Mouse (Mus musculus): ENCODE measurements at regions not wholly inside any gene's neighbourhood (a gene's known extent, or its start where the extent isn't known, plus 50 kb on each side); places are given as distances from the start of the nearest gene placed in this dataset.

- no peak for TF ChIP-seq CTCF (IDR thresholded peaks at IDR 0.05; ENCODE audit: borderline replicate concordance, insufficient read depth, low read length)
- TF ChIP-seq POLR2A (IDR thresholded peaks at IDR 0.05; ENCODE audit: low read depth, low read length): no peak
These were observed 262.4 kb downstream of the Zfp704 start for GRCm38 (mm10) chr3:9347446-9347860.
